Mouse (Mus musculus): Measurements from ENCODE around the gene Telo2.

DNA sequence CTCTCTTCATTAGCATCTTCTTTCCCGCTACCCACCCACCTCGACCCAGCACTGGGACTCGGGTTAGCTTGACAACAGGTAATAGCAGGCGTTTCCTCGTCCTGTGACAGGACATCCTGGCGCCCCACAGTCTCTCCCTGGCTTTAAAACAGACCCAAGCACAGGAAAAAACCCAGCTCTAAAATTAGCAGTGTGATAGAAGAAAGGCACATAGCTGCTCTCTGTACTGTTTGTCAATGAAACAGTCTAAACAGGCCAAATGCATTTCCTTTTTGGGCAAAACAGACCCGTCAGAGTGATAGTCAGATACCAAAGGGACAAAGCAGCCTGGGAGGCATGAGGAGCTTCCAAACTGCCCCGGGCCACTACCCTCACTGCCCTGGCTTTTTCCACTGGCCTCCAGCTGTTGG lies 48.3 kb downstream of the Telo2 start:
- no peak for TF ChIP-seq POLR2A (IDR thresholded peaks at IDR 0.05; ENCODE audit: borderline replicate concordance, insufficient read depth, low read length)
- TF ChIP-seq CTCF (IDR thresholded peaks at IDR 0.05; ENCODE audit: borderline replicate concordance, insufficient read depth, low read depth, low read length): no peak
